Mouse (Mus musculus): ENCODE data around the gene Bahcc1. TPM values are rescaled to one million over a fixed set of nuclear protein-coding genes. Genes with fewer than 3 reads are reported as not detected.

Gene Bahcc1
- total RNA-seq, 2 experiments from 2014 or later: 8.5 to 11.2 TPM

DNA sequence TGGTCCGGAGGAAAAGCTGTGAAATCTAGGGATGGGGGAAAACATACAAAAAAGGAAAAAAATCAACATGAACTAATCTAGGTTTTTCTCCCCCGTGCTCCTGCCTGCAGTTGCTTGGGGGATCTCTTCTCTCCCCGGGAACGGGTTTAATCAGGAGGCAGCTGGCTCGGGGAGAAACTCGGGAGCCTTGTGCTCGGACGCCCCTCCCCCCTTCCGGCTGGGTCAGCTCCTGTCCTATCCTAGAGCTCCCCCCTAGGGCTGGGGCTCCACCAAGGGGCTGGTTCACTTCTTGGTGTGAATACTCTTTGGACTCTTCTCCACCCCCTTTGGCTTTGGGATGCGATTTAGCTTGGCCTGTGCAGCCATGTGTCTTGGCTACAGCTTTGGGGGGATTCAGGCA, 7.5 kb downstream of the Bahcc1 start:
- intact Hi-C loops (cut with DNase I): no loop called here
- peak; percentile 73 to 75 for DNase-seq

DNA sequence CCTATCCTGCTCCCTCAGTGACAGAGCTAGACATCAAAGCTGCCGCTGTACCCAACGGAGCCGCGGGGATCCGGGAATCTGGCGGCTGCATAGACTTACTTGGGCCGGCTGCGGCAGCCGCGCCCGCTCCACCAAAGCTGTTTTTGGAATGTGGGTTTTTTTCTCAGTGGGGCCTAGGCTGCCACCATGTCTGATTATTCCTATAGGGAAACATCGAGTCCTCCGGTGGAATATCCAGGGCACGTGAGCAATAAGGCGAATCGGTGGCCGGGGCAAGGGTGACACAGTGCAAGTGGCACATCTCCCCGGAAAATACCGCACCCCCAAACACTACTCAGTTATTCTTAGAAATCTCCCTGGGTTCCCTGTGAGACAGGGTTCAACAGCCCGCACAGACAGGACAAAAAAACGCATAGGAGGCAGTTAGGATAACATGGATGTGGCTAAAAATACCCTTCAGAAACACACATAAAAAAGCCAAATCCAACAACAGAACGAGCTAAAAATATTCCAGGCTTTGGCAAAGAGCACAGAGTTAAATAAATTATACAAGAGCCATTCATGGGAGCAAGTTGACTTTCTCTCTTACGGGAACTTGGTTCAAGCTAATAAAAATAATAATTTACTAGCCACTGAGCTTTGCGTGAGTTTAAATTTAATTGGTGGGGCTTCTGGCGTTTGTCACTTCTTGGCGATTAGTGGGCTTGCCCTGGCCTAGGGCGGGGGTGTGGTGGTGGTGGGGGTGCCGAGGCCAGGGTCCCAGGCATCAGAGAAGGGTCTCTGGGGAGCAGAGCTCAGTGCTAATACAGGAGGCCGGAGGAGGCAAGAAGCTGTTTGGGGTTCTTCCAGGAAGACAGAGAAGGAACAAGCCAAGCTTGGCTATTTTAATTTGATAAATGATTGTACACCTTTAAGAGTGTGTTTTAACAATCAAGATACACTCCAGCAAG, 8.5 kb downstream of the Bahcc1 start:
- DNase-seq: no peak
- intact Hi-C loops (cut with DNase I): no loop called here

DNA sequence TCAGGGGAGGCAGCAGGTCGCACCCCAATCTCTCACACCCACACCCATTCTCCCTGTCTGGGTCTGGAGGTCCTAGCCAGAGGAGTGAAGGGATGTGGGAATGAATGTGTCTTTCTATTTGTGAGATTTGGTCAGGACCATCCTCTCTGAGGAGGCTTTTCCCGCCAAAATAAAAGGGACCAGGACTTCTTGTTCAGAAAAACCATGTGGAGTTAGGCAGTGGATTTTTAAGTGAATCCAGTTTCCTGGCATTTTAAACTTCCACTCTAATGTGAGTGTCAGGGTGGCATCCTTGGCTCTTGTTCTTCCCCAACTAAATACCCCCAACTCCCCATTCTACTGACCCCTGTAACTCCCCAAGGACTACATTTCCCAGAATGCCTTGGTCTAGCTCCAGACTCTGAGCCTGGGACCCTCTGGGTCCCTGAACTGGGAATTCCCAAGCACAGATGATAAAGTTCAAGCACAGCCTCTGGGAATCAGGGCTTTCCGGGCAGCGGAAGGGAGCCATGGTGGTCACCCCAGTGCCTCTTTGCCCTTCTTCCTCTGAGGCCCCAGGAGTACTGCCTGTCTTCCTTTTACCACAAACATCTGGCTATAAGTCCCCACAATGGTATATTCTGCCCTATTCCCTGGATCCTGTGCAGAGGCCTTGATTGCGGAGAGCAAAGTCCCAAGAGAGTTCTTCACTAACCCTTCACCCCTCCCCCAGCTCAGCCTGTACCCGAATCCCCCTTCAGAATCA, 9.4 kb downstream of the Bahcc1 start:
- intact Hi-C loops (cut with DNase I): no loop called here
- DNase-seq: peak in 1 of 2 experiments; percentile 41

DNA sequence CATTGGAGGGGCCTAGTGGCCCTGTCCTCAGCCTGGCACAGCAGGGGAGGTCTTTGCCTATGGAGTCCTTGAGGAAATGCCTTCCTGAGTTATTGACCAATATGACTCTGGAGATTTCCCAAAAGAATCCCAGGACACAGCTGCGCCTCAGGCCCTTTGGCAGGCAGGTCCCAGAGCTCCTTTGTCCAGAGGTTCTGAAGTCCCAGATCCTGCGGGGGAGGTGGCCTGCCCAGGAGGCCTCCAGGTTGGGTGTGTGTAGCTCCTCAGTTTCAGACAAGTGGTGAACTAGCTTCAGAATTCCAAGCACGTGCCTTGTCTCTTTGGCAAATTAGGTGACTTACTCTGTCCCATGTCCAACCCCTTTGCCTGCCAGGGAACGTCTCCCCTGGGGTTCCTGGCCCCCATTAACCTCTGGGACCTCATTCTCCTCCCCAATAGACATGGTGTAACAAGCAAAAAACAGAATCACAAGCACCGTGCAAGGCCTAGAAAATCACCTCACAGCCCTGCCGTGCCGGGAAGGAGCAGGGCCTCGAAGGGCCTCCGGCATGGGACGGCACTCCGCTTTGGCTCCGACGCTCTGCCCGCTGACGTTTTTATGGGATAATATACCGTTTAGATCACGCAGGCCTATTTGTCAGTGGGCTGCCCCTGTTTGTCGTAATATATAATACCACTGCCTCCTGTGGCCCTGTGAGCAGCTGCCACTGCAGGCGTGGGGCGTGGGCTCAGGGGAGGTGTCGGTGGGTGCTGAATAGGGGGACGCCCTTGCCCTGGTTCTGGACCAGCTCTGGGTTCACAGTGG, 10.2 kb downstream of the Bahcc1 start:
- DNase-seq: no peak
- intact Hi-C loops (cut with DNase I): no loop called here

DNA sequence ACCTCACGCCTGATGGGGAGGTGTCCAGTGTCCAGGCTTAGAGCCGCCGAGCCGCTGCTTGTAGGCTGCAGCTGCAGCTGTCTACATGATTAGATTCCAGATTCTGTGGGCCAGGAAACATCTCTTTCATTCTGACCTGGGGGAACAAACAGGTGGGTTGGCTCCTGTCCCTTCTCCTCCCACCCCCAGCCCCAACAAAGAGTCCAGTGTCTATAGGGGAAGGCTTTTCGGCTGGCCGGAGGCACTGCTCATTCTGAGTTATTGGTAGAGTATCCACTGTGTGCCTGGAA, 10.7 kb downstream of the Bahcc1 start:
- no peak for DNase-seq
- intact Hi-C loops (cut with DNase I): no loop called here

DNA sequence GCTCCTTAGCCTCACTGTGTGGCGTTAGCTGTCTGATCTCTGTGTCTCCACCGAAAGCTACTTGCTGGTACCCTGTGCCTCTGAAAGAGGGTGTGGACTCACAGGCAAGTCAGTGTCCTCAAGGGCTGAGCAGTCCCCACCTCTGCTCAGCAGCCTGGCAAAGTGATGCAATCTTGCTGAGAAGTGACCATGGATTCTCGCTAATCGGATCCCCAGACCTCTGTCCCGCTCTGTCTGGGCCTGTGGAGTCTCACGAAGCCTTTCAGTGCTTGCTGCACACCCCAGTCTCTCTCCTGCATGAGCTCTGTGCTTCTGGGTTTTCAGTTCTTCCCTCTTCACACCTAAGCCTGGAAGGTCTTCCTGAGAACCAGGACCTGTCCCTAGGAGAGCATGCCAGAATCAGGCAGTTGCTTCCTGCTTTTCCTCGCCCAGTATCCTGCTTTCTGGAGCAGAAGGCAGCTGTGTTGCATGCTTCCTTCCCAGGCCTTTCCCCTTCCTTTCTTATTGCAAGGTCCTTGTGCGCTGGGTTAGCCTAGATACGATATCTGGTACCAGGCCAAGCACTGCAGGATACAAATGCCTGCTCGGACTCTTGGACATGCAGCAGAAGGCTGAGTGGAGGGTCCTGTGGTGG, 15.5 kb downstream of the Bahcc1 start:
- intact Hi-C loops (cut with DNase I): no loop called here
- DNase-seq: peak in 1 of 2 experiments; percentile 14

DNA sequence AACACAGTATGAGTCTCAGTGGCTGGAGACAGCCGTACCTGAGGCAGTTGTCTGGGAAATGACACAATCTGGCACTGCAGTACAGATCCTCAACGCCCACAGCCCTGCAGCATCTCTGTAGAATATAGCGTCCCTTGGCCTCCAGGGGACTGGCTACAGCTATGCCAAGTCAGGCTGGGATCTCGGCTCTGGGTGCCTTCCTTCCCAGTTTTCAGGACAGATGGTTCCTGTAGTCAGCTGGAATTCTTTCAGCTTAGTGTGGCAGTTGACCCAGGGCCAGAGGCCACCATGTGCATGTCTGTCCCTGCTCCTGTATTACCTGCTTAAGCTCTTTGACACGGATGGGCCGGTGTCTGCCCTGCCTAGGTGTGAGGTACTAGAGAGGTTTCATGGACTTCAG, 16.2 kb downstream of the Bahcc1 start:
- no peak for DNase-seq
- intact Hi-C loops (cut with DNase I): no loop called here

DNA sequence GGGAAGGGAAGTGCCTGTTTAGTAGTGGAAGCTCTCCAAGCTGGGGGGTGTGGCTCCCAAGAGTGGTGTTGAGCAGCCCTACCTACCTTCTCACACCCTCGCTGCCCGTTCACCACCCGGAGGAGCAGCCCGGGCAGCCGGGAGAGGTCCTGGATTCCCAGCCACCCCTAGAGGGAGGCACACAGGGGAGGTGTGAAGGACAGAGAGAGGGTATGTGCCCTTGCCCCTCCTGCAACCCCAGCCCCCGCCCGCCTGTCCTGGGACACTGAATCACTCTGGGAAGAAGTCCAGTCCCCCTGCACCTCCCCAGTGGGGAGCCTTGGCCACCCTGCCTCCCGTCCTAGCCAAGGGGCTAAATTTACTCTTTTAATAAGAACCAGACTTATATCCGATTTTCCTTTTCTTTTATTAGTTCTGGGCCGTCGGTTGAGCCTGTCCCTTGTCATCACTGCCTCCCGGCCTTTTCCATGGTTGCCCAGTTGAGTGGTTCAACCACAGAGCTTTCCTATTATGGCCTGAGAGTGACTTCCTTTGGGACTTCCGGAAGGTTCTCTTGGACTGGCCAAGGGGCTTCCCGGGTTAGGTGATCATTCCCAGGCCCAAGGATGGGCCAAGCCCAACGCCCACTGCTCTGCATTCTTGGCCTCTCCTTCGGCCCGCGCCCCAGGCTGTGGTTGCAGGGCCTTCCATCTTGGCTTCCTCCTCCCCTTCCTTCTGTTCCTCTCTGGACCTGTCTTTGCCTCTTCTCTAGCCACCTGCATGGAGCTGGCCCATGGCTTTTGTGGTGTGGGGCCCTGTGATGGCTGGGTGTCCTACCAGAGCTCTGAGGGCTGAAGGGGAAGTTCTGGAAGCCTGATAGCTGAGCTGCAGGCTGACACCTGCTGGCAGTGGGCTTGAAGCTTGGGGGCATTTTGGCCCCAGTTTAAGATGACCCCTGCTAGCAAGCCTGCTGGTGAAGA, 18.5 kb downstream of the Bahcc1 start:
- DNase-seq: peak in 1 of 2 experiments; percentile 67
- intact Hi-C loops (cut with DNase I): no loop called here

DNA sequence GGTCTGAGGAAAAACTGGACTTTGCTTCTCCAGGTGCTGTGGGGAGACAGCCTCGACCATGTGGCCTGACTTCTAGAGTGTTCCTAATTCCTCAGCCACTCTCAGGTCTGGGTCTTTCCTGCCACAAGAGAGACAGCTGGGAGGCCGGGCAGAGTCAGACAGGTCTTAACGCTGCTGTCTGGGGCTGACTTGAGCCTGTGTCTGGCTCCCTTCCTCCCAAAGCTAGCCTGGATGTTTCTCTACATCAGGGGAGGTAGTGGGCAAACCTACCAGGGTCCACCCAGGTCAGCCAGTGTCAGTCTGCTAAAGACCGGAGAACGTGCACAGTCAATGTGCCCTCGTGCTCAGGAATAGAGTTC, 19.2 kb downstream of the Bahcc1 start:
- intact Hi-C loops (cut with DNase I): no loop called here
- DNase-seq: no peak

DNA sequence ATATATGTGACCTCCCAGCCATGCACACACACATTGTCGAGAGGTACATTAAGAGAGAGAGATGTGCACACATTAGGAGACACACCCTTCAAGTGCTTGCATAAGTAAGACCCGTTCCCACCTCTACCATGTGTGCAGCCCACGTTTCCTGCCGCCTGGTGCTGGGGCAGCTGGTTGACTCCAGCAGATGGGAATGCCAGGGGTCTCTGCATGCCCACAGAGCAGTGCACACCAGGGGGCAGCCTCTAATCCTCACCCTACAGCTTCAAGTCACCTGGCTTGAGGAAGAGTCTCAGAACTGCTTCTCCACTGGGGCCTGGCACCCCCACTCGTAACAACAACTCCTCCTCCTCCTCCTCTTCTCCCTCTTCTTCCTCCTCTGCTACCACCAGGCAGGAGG, 19.7 kb downstream of the Bahcc1 start:
- DNase-seq: peak in 1 of 2 experiments; percentile 12
- intact Hi-C loops (cut with DNase I): no loop called here

DNA sequence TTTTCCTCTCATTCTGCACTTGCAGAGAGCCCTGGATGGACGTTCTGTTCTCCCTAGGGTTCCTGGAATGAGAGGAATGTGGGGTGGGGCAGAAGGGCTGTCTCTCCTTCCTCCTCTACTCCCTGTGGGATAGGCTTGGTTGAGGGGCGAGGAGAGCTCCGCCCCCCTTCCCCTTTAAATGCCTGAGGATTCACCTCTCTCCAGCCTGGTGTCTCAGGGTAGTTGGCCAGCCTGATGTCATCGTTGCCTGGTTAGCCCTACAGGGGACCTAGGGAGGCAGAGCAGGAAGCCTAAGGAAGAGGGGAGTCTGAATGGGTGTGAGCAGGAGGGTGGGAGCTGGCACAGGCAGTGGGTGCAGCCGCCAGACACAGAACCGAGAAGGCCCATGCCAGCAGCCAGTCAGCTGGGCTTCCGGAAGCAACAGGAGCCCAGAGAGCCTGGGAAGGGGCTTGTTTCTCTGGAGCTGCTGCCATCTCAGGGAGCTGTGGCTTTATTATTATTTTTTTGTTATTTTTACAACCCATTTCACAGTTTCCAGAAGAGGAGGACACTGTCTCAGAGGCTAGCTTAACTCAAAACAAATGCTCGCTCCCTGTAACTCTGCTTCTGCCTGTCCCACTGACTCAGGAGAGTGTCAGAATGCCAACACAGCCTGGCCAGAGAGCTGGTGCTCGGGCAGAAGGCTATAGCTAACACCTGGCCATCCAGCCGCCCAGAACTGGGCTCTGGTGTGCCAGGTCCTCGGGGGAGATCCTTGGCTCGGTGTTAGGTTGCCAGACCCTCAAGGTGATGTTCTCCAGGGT, 20.3 kb downstream of the Bahcc1 start:
- intact Hi-C loops (cut with DNase I): no loop called here
- DNase-seq: peak in 1 of 2 experiments; percentile 46

DNA sequence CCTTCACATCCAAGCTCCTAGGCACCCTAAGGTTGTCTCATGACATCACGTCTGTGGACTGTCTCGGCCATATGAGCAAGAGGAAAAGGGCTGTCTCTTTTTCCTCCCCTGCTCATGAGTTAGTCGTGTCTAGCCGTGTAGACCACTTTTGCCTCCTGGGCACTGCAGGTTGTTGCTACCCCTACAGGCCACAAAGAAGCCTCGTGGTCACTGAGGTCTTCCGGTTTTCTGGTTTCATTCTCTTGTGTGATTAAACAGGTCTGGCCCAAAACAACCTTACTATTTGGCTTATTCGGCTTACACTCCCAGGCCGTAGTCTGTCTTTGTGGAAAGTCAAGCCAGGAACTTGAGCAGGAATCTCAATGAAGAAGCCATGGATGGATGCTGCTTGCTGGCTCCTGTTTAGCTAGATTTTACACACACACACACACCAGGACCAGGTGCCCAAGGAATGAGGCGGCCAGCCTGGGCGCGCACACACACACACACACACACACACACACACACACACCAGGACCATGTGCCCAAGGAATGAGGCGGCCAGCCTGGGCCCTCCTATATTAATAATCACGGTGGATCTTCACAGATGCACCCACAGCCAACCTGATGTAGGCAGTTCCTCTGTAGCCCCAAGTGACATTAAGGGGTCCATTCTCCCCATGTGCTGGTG, 21.0 kb downstream of the Bahcc1 start:
- intact Hi-C loops (cut with DNase I): no loop called here
- DNase-seq: no peak

DNA sequence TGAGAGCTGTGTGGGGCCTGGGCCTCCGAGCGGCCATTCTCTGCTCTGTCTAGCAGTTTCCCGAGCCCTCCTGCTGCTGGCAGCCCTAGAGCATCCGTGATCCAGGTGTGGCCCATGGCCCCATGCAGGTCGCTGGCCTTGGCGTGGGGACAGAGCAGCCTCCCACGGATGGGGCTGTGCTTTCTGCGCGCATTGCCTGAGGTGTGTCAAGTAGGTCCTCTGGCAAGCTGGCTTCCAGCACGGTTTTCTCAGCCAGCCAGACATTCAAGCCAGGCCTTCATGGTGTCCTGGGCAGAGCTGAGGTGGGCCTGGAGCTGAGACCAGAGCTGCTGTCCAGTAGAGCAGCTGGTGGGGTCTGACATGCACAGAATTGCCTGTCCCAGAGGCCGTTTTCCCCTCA, 21.7 kb downstream of the Bahcc1 start:
- DNase-seq: peak in 1 of 2 experiments; percentile 13
- intact Hi-C loops (cut with DNase I): no loop called here

DNA sequence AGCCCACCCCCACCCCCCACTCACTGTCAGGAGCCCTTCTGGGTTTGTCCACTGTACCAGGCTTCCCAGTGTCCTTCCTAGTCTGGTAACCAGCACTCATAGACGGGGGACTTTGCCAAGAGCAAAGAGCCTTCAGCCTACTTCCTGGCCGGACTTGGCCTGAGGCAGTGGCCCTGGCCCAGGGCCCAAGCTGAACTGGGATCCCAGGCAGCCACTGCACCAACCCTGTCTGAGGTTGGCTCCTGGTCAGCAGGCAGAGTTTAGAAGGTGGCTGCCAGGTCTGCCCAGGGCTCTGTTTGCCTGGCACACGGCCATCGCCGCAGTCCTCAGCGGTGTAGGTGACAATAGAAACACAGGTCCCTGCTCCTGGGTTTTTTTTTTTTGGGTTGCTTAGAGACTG, 22.3 kb downstream of the Bahcc1 start:
- intact Hi-C loops (cut with DNase I): no loop called here
- peak; percentile 88 to 90 for DNase-seq

DNA sequence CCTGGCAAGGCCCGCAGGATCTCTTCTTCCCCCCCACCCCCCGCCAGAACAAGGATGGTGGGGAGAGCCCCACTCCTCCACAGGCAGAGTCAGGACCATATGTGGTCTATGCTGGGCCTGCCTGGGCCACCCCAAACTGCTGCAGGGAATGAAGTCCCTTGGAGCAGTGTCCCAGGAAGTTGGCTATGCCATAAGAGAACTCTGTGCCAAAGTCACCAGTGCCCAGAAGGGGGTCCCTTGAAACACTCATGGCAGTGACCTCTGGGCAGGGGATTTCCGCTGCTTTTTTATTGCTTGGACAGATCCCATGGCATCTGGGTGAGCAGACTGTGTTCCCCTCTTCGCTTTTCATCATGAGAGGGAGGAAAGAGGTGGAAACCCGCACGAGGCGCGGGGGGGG, 22.8 kb downstream of the Bahcc1 start:
- intact Hi-C loops (cut with DNase I): no loop called here

DNA sequence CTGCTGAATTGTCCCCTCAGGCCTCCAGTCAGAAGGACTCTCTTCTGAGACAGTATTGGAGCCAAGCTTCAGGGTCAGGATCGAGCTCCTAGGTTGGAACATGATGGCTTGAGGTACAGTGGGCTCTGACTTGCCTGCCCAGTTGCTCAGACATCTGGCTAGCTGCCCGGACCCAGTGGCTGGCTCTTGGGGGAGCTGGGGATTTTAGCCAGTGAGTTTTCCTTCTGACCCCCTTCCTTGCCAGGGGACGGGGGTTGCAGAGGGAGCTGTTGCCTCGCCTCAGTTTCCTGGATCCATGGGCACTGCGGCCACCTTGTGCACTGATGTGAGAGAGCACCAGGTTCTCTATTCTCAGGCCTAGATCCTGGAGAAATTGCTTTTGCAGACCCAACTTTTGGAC, 23.4 kb downstream of the Bahcc1 start:
- intact Hi-C loops (cut with DNase I): no loop called here
- no peak for DNase-seq

More for the DNA sequence above, 22.8 kb downstream of the Bahcc1 start:
- DNase-seq: no peak

DNA sequence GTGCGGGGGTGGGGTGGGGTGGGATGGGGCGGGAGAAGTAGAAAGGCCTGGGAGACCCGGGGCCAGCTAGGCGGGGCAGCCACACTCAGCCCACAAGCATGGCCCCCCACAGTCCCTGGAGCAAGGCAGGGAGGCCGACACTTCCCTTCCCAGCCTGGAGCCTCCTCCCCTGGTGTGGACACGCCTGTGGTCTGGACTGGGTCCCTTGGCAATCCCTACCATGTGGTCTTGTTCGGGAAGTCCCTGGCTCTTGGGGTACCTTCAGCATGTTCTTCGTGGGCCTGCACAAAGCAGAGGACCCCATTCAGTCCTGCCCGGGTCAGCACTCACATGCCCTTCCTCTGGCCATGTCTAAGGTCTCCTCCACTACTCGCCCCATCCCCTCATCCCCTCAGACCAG, 23.8 kb downstream of the Bahcc1 start:
- peak in 1 of 2 experiments; percentile 55 for DNase-seq
- intact Hi-C loops (cut with DNase I): no loop called here
